Mouse (Mus musculus) yolk sac, embryonic 10.5 days (tissue): ENCODE measurements around the gene Taf13.

Experiments
- DNase-seq: peaks from one replicate; pipeline ENCODE4 v3.0.0-alpha.2; 2017; ENCODE audit warnings: low spot score

The Taf13 gene

DNA sequence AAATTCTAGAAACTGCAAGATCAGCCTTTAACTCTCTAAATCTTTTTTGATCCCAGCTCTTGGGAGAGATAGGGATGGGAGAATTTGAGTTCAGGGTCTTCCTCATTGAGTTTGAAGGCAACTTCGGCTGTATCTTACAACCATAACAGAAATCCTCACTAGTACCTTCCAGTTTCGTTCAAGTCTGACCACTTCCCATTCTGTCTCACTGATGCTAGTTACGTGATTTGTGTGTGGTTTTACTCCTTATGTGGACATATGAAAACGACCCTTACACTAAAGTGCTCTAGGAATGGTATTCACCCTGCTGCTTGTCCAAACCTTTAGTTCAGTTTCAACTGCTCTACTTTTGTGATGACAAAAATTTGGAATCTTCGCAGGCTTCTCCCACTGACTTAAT lies 2.5 kb downstream of the Taf13 start:
- DNase-seq, result no peak

DNA sequence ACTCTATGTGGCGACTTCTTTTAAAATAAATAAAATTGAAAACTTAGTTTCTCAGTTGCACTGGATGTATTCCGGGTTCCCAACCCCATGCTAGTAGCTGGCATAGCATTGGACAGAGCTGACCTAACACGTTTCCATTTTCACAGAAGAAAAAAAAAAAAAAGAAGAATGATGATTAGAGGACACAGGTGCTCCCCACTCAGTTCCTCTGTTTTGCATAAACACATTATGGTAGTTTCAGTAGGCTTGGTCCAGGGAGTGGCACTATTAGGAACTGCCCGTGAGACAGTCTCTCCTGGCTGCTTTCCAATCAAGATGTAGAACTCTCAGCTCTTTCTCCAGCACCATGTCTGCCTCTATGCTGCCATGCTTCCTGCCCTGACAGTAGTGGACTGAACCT lies 13.1 kb downstream of the Taf13 start:
- DNase-seq, result no peak

DNA sequence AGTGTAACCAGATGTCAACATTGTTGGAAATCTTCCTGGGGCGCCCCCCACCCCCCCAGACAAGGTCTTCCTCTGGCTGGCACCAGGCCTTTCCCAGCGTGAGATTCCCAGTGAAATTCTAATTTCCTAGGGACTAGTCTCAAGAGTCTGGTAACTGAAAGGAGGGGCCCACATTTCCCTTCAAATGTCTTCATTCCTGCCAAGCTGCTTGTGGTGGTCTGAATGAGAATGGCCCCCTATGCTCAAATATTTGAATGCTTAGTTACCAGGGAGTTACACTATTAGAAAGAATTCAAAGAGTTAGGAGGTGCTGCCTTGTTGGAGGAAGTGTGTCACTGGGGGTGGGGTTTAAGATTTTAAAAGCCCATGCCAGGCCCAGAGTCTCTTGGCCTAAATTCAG lies 16.9 kb downstream of the Taf13 start:
- DNase-seq, result no peak

DNA sequence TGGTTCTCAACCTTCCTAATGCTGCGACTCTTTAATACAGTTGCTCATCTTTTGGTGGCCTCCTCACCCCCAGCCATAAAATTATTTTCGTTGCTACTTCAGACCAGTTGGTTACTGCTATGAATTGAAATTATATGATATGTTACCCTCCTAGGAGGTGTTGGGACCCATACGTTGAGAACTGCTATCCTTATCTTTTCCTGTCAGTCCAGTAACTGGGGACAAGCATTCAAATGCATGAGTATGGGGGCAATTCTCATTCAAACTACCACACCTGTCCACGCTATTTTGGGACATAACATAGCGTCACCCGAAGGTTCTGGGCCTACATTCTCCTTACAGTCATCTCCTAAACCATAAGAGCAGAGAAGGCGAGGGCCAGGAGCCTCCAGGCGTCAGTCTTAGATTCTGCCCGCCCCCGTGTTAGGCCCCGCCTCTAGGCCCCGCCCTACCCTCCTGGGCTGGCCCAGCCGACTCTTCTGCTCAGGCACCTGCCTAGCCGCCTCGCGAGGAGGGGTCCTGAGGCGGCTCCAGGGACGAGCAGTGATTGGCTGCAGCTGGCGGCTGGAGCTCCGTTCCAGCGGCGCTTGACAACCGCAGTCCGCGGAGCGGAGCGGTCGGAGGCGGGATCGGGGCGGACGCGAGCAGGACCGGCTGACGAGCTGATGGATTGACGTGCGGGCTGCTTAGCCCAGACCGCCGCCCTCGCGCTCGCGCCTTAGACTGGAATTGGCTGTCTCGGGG lies 19.5 kb downstream of the Taf13 start, which contains the start of gene Wdr47:
Gene Wdr47, plus strand, starts transcription at position 494 of the 744 bp plus-strand sequence.
- DNase-seq, result peak; percentile 97

DNA sequence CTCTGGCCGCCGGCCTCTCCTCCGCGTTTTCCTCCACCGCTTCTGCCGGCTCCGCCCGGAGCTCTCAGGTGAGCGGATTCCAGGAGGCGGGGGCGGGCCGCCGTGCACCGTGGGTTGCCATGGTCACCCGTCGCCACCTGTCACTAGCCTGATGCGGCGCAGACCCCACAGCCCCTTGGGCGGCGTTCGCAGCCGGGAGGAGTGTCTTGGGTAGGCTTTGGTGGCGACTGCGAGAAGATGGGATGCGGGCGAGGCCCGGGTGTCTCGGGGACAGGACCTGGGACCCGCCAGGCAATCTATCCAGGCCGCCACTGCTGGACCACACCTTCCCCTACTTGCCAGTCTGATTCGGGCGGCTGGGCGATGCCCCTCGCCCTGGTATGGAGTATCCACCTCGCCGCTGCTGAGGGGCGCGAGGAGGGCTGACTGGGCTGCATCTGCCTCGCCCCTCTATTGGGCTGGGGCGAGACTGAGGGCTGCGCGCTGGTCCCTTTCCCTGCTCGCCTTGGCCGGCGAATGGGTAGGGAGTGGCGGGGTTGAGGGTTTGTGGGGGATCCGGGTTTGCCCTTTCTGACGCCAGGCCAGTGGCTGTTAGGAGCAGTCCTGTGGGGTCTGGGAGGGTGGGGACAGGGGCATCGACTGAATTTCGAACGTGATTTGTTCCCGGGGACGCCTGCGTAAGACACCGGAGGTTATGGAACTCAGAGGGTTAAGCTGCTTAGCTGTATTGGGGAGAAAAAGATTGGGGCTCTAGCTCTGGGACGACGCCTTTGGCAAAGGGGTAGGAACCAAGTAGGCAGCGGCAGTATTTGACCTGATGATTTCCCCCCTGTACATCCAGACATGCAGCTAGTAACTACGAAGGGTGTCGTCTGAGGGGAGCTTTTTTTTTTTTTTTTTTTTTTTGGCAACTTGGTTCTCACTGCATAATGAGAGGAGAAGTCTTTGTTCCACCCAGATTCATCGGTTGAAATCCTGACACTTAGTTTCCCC lies 20.3 kb downstream of the Taf13 start:
- DNase-seq, result no peak

DNA sequence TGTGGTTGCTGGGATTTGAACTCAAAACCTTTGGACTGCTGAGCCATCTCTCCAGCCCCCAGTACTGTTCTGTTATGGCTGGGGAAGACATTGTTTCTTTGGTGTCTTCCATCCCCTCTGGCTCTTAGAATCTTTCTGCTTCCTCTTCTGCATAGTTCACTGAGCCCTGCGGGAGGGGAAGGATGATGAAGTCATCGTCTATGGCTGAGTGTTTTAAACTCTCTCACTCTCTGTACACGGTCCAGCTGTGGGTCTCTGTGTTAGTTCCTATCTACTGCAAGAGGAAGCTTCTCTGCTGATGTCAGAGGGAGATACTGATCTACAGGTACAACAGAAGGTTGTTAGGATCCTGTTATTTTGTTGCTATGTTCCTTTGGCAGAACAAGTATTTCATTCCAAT lies 37.4 kb downstream of the Taf13 start:
- DNase-seq, result no peak
